Mouse (Mus musculus) hindbrain, embryonic 13.5 days (tissue): ENCODE data around the gene Eya3. TPM values are rescaled to one million over a fixed set of nuclear protein-coding genes. Genes with fewer than 3 reads are reported as not detected.
"Not testable (repeated sequence)": the region's sequence is repeated elsewhere in the genome, so short reads cannot be mapped to it uniquely, and the experiment has no call there.

Experiments used
- ATAC-seq: fragments of 200-750 bp; cut with Nextera tagmentation; 2 replicates; pipeline ENCODE4 v1.8.0; 2017; ENCODE audit warnings: moderate TSS enrichment; ENCODE audit not compliant: low FRiP score
- H3K27ac ChIP-seq: fragments of 300-500 bp; sonication (generic); 2 replicates; pipeline ENCODE4 v1.5.1; 2015; ENCODE audit warnings: inconsistent platforms, mild to moderate bottlenecking, moderate library complexity
- H3K27me3 ChIP-seq: fragments of 300-500 bp; sonication (generic); 2 replicates; pipeline ENCODE4 v1.6.1; 2015; ENCODE audit warnings: mild to moderate bottlenecking, inconsistent platforms
- H3K36me3 ChIP-seq: fragments of 300-500 bp; sonication (generic); 2 replicates; pipeline ENCODE4 v1.6.1; 2015; ENCODE audit warnings: mild to moderate bottlenecking, inconsistent platforms
- H3K4me1 ChIP-seq: fragments of 300-500 bp; sonication (generic); replicated peaks from 2 replicates; pipeline ENCODE4 v1.6.1; 2015; ENCODE audit warnings: inconsistent platforms
- H3K4me2 ChIP-seq: fragments of 300-500 bp; sonication (generic); 2 replicates; pipeline ENCODE4 v1.6.1; 2015; ENCODE audit warnings: inconsistent platforms, mild to moderate bottlenecking, moderate library complexity
- H3K4me3 ChIP-seq: fragments of 300-500 bp; sonication (generic); 2 replicates; pipeline ENCODE4 v1.5.1; 2015; ENCODE audit warnings: mild to moderate bottlenecking, inconsistent platforms
- H3K9ac ChIP-seq: fragments of 300-500 bp; sonication (generic); 2 replicates; pipeline ENCODE4 v1.6.1; 2015; ENCODE audit warnings: mild to moderate bottlenecking, inconsistent platforms
- H3K9me3 ChIP-seq: fragments of 300-500 bp; sonication (generic); 2 replicates; pipeline ENCODE4 v1.6.1; 2016; ENCODE audit warnings: inconsistent platforms
- WGBS: fragments of 180-500 bp; shearing (Covaris S2); methylation state at CpG from one replicate; pipeline ENCODE4 v1.1.7; 2015; 5-methylcytosine and 5-hydroxymethylcytosine counted together
- polyA plus RNA-seq: library from polyadenylated mRNA; unstranded; fragments of >200 nt; fragmentation: Nextera tagmentation; extraction: Ambion mirVana; gene quantifications from 2 replicates; pipeline ENCODE4 v1.2.1, GENCODE M21; 2015

Gene Eya3
- polyA plus RNA-seq, 1 experiment from 2014 or later: 17.1 TPM

GRCm38 (mm10) chr4:132749258-132749982 is 110.6 kb downstream of the Eya3 start:
- no peaks in the 10 kb centered on the region for H3K27me3 ChIP-seq
- 85% methylated on average over 6 of the region's 6 CpGs for WGBS
- no peak for ATAC-seq
- no peak overlapping the region for H3K4me3 ChIP-seq
- no peaks in the 10 kb centered on the region for H3K9me3 ChIP-seq
- no peak overlapping the region for H3K4me2 ChIP-seq
- H3K27ac ChIP-seq: no peak overlapping the region
- no peak overlapping the region for H3K9ac ChIP-seq
- no peaks in the 10 kb centered on the region for H3K36me3 ChIP-seq
- H3K4me1 ChIP-seq: peaks cover 7% of the 10 kb centered on the region

- no peak overlapping the region for H3K27ac ChIP-seq
- H3K4me2 ChIP-seq: no peak overlapping the region
- 77% methylated on average over 6 of the region's 6 CpGs for WGBS
- peaks cover 27% of the 10 kb centered on the region for H3K27me3 ChIP-seq
- ATAC-seq: no peak
- H3K36me3 ChIP-seq: no peaks in the 10 kb centered on the region
- H3K4me1 ChIP-seq: peaks cover 11% of the 10 kb centered on the region
- no peak overlapping the region for H3K4me3 ChIP-seq
- H3K9ac ChIP-seq: no peak overlapping the region
- no peaks in the 10 kb centered on the region for H3K9me3 ChIP-seq
Measured at GRCm38 (mm10) chr4:132752992-132753391, 114.2 kb downstream of the Eya3 start.

- peak; percentile 52; the same call in 1 of the 2 replicates for ATAC-seq
- under 1% methylated on average over 22 of the region's 22 CpGs for WGBS
- peak within 1 kb of the TSS; percentile 61 for H3K9ac ChIP-seq
- peaks cover 33% of the 10 kb centered on the region for H3K27me3 ChIP-seq
- H3K4me2 ChIP-seq: peak within 1 kb of the TSS; percentile 72
- no peaks in the 10 kb centered on the region for H3K36me3 ChIP-seq
- peaks cover 11% of the 10 kb centered on the region for H3K4me1 ChIP-seq
- no peaks in the 10 kb centered on the region for H3K9me3 ChIP-seq
- H3K27ac ChIP-seq: no peak within 1 kb of the TSS
- H3K4me3 ChIP-seq: peak within 1 kb of the TSS; percentile 40
Measured at GRCm38 (mm10) chr4:132756974-132757373, 118.2 kb downstream of the Eya3 start, which contains the start of gene Smpdl3b. Gene Smpdl3b, minus strand, starts transcription at chr4:132757252.

- no peak overlapping the region for H3K4me3 ChIP-seq
- H3K9me3 ChIP-seq: no peaks in the 10 kb centered on the region
- no peaks in the 10 kb centered on the region for H3K36me3 ChIP-seq
- H3K4me2 ChIP-seq: peak overlapping the region; percentile 72; the same call in 1 of the 2 replicates
- no peak overlapping the region for H3K27ac ChIP-seq
- peaks cover 11% of the 10 kb centered on the region for H3K4me1 ChIP-seq
- peaks cover 33% of the 10 kb centered on the region for H3K27me3 ChIP-seq
- 87% methylated on average over 7 of the region's 7 CpGs for WGBS
- no peak overlapping the region for H3K9ac ChIP-seq
- ATAC-seq: no peak
Measured at GRCm38 (mm10) chr4:132757633-132758351, 119.0 kb downstream of the Eya3 start.

GRCm38 (mm10) chr4:132760296-132760695 is 121.5 kb downstream of the Eya3 start:
- H3K36me3 ChIP-seq: no peaks in the 10 kb centered on the region
- H3K9ac ChIP-seq: no peak overlapping the region
- peaks cover 30% of the 10 kb centered on the region for H3K27me3 ChIP-seq
- H3K4me3 ChIP-seq: no peak overlapping the region
- no peak for ATAC-seq
- peaks cover 11% of the 10 kb centered on the region for H3K4me1 ChIP-seq
- no peak overlapping the region for H3K27ac ChIP-seq
- H3K9me3 ChIP-seq: no peaks in the 10 kb centered on the region
- WGBS: 76% methylated on average over 3 of the region's 3 CpGs
- H3K4me2 ChIP-seq: no peak overlapping the region

- Histone ChIP-seq H3K36me3 (no peaks in the 10 kb centered on the region), H3K4me2 (no peak overlapping the region), H3K9ac (no peak overlapping the region), H3K4me1 (no peaks in the 10 kb centered on the region), H3K27me3 (peaks cover 10% of the 10 kb centered on the region), H3K4me3 (no peak overlapping the region), H3K27ac (no peak overlapping the region), H3K9me3 (no peaks in the 10 kb centered on the region)
- WGBS: 79% methylated on average over 6 of the region's 6 CpGs
- ATAC-seq: no peak
Measured at GRCm38 (mm10) chr4:132762602-132763001, 123.8 kb downstream of the Eya3 start.

- 85% methylated on average over 3 of the region's 3 CpGs for WGBS
- H3K9ac ChIP-seq, H3K4me2 ChIP-seq, H3K27ac ChIP-seq, ATAC-seq, H3K4me1 ChIP-seq, H3K4me3 ChIP-seq, H3K9me3 ChIP-seq, H3K27me3 ChIP-seq, H3K36me3 ChIP-seq: not testable (repeated sequence)
Measured at GRCm38 (mm10) chr4:132763125-132763524, 124.3 kb downstream of the Eya3 start.

GRCm38 (mm10) chr4:132767914-132768876 is 129.4 kb downstream of the Eya3 start, which contains the start of gene Rpa2:
Gene Rpa2, plus strand, starts transcription at chr4:132768332.
- peak; percentile 98 for ATAC-seq
- Histone ChIP-seq H3K9ac (peak within 1 kb of the TSS; percentile 77), H3K27me3 (no peaks in the 10 kb centered on the region), H3K4me2 (peak within 1 kb of the TSS; percentile 95), H3K27ac (no peak within 1 kb of the TSS), H3K9me3 (no peaks in the 10 kb centered on the region), H3K4me1 (peaks cover 11% of the 10 kb centered on the region), H3K36me3 (peaks cover 15% of the 10 kb centered on the region), H3K4me3 (peak within 1 kb of the TSS; percentile 74)
- WGBS: under 1% methylated on average over 71 of the region's 71 CpGs

GRCm38 (mm10) chr4:132771776-132772175 is 133.0 kb downstream of the Eya3 start:
- peaks cover 48% of the 10 kb centered on the region for H3K36me3 ChIP-seq
- whole genome bisulfite sequencing: 93% methylated on average over 9 of the region's 9 CpGs
- H3K27ac ChIP-seq: no peak overlapping the region
- H3K4me2 ChIP-seq: no peak overlapping the region
- no peak overlapping the region for H3K9ac ChIP-seq
- H3K9me3 ChIP-seq: no peaks in the 10 kb centered on the region
- no peak overlapping the region for H3K4me3 ChIP-seq
- no peak for ATAC-seq
- H3K27me3 ChIP-seq: no peaks in the 10 kb centered on the region
- peaks cover 11% of the 10 kb centered on the region for H3K4me1 ChIP-seq
